Mouse (Mus musculus) thymus, postnatal 14 days (tissue): ENCODE data around the gene Ccnb1ip1.
"Not testable (repeated sequence)": the region's sequence is repeated elsewhere in the genome, so short reads cannot be mapped to it uniquely, and the experiment has no call there.

Experiments
- DNase-seq: peaks from one replicate; pipeline ENCODE4 v3.0.0; 2021

The Ccnb1ip1 gene

GRCm38 (mm10) chr14:50807487-50808072 lies at the start of gene Ccnb1ip1, which contains the start of gene Parp2:
Gene Ccnb1ip1 (minus strand): TSS chr14:50807732.
Gene Parp2 (plus strand): TSS chr14:50807841.
- DNase-seq: peak; percentile 96

GRCm38 (mm10) chr14:50855788-50856187 lies 48.3 kb upstream of the Ccnb1ip1 start:
- DNase-seq: no peak

GRCm38 (mm10) chr14:50837236-50837635 lies 29.7 kb upstream of the Ccnb1ip1 start:
- DNase-seq: no peak

- no peak for DNase-seq
Measured at GRCm38 (mm10) chr14:50834435-50834834, 26.9 kb upstream of the Ccnb1ip1 start.

GRCm38 (mm10) chr14:50833964-50834363 lies 26.4 kb upstream of the Ccnb1ip1 start:
- DNase-seq: no peak

- no peak for DNase-seq
Measured at GRCm38 (mm10) chr14:50829878-50830277, 22.3 kb upstream of the Ccnb1ip1 start.

- no peak for DNase-seq
Measured at GRCm38 (mm10) chr14:50826579-50826978, 19.0 kb upstream of the Ccnb1ip1 start.

- DNase-seq: no peak
Measured at GRCm38 (mm10) chr14:50824219-50824618, 16.7 kb upstream of the Ccnb1ip1 start.

GRCm38 (mm10) chr14:50823240-50823639 lies 15.7 kb upstream of the Ccnb1ip1 start:
- no peak for DNase-seq

- DNase-seq: no peak
Measured at GRCm38 (mm10) chr14:50813060-50813459, 5.5 kb upstream of the Ccnb1ip1 start.

GRCm38 (mm10) chr14:50806469-50806868 lies 1.1 kb downstream of the Ccnb1ip1 start:
- DNase-seq: not testable (repeated sequence)

GRCm38 (mm10) chr14:50804683-50805082 lies 2.8 kb downstream of the Ccnb1ip1 start:
- DNase-seq: no peak

- DNase-seq: peak; percentile 17
Measured at GRCm38 (mm10) chr14:50802843-50803562, 4.5 kb downstream of the Ccnb1ip1 start.

- DNase-seq: no peak
Measured at GRCm38 (mm10) chr14:50802441-50802840, 5.1 kb downstream of the Ccnb1ip1 start.

- DNase-seq: peak; percentile 44
Measured at GRCm38 (mm10) chr14:50799502-50800259, 7.9 kb downstream of the Ccnb1ip1 start.

- peak; percentile 46 for DNase-seq
Measured at GRCm38 (mm10) chr14:50798512-50798911, 9.0 kb downstream of the Ccnb1ip1 start.

GRCm38 (mm10) chr14:50796464-50796863 lies 11.1 kb downstream of the Ccnb1ip1 start:
- DNase-seq: no peak

- DNase-seq: no peak
Measured at GRCm38 (mm10) chr14:50795965-50796364, 11.6 kb downstream of the Ccnb1ip1 start.

- DNase-seq: no peak
Measured at GRCm38 (mm10) chr14:50795261-50795935, 12.1 kb downstream of the Ccnb1ip1 start.

- DNase-seq: no peak
Measured at GRCm38 (mm10) chr14:50788157-50788556, 19.4 kb downstream of the Ccnb1ip1 start.

- peak; percentile 92 for DNase-seq
Measured at GRCm38 (mm10) chr14:50785251-50785637, 22.3 kb downstream of the Ccnb1ip1 start, which contains the start of gene Ttc5. Gene Ttc5 (minus strand): TSS chr14:50785519.

GRCm38 (mm10) chr14:50784391-50785250 lies 22.9 kb downstream of the Ccnb1ip1 start:
- peak; percentile 35 for DNase-seq
